Mouse (Mus musculus) lung, adult 2 months (tissue): Measurements from ENCODE around the gene Crabp2.

Experiments
- CTCF ChIP-seq: fragments of 200-500 bp; IDR thresholded peaks from 2 replicates; pipeline ENCODE4 v1.5.1; 2011; ENCODE audit warnings: mild to moderate bottlenecking, low read length, control low read depth; ENCODE audit not compliant: insufficient read depth
- POLR2A ChIP-seq: fragments of 200-500 bp; IDR thresholded peaks from 2 replicates; pipeline ENCODE4 v1.6.1; 2011; ENCODE audit warnings: low read depth, mild to moderate bottlenecking, control low read depth, low read length, borderline replicate concordance; ENCODE audit errors: extremely low read depth

- TF ChIP-seq POLR2A (no peak), CTCF (no peak)
Observed at GRCm38 (mm10) chr3:88000181-88000580, 51.7 kb downstream of the Crabp2 start, which contains the start of gene Bcan.
